Mouse (Mus musculus) regulatory T cell (primary cell): ENCODE measurements around the gene Tekt2.

Experiments used
- in situ Hi-C: fragments of 300-600 bp; cut with MboI, MseI; formaldehyde crosslinking; loops from one replicate; pipeline ENCODE4 v1.15.1; 2025; ENCODE audit warnings: high pct_unique_total_duplicates

Tekt2 gene

GRCm38 (mm10) chr4:126309211-126309921, 16.1 kb downstream of the Tekt2 start:
- in situ Hi-C loops, result loop anchor here (5.0 kb wide), 1 partner anchor 77 kb away; no protein-coding TSS in a partner anchor

- in situ Hi-C loops, result loop anchor here (5.0 kb wide), 1 partner anchor 75 kb away; no protein-coding TSS in a partner anchor
Measured at GRCm38 (mm10) chr4:126306827-126307226, 18.7 kb downstream of the Tekt2 start.

GRCm38 (mm10) chr4:126306058-126306457, 19.4 kb downstream of the Tekt2 start:
- in situ Hi-C loops, result loop anchor here (5.0 kb wide), 1 partner anchor 74 kb away; no protein-coding TSS in a partner anchor

- in situ Hi-C loops, result loop anchor here (5.0 kb wide), 1 partner anchor 73 kb away; no protein-coding TSS in a partner anchor
Measured at GRCm38 (mm10) chr4:126305428-126305827, 20.1 kb downstream of the Tekt2 start.

GRCm38 (mm10) chr4:126303877-126304276, 21.6 kb downstream of the Tekt2 start:
- in situ Hi-C loops, result no loop called here

GRCm38 (mm10) chr4:126301584-126302309, 23.7 kb downstream of the Tekt2 start:
- in situ Hi-C loops, result no loop called here

GRCm38 (mm10) chr4:126300916-126301583, 24.4 kb downstream of the Tekt2 start:
- in situ Hi-C loops, result no loop called here

- in situ Hi-C loops, result no loop called here
Measured at GRCm38 (mm10) chr4:126296617-126297101, 28.8 kb downstream of the Tekt2 start.

- in situ Hi-C loops, result no loop called here
Measured at GRCm38 (mm10) chr4:126295937-126296336, 29.6 kb downstream of the Tekt2 start.

GRCm38 (mm10) chr4:126295152-126295551, 30.3 kb downstream of the Tekt2 start:
- in situ Hi-C loops, result no loop called here

- in situ Hi-C loops, result no loop called here
Measured at GRCm38 (mm10) chr4:126291196-126291595, 34.3 kb downstream of the Tekt2 start.

- in situ Hi-C loops, result no loop called here
Measured at GRCm38 (mm10) chr4:126290314-126290713, 35.2 kb downstream of the Tekt2 start.

GRCm38 (mm10) chr4:126288085-126288666, 37.3 kb downstream of the Tekt2 start:
- in situ Hi-C loops, result no loop called here

- in situ Hi-C loops, result no loop called here
Measured at GRCm38 (mm10) chr4:126287302-126287995, 38.0 kb downstream of the Tekt2 start.

GRCm38 (mm10) chr4:126286492-126286891, 39.0 kb downstream of the Tekt2 start, which contains the start of gene Col8a2:
TSS of gene Col8a2 (plus strand) at chr4:126286793.
- in situ Hi-C loops, result no loop called here

GRCm38 (mm10) chr4:126283582-126283981, 41.9 kb downstream of the Tekt2 start:
- in situ Hi-C loops, result no loop called here

GRCm38 (mm10) chr4:126281706-126282105, 43.8 kb downstream of the Tekt2 start:
- in situ Hi-C loops, result no loop called here

- in situ Hi-C loops, result no loop called here
Measured at GRCm38 (mm10) chr4:126278961-126279360, 46.5 kb downstream of the Tekt2 start.

- in situ Hi-C loops, result no loop called here
Measured at GRCm38 (mm10) chr4:126278565-126278915, 46.9 kb downstream of the Tekt2 start.

- in situ Hi-C loops, result no loop called here
Measured at GRCm38 (mm10) chr4:126277906-126278564, 47.5 kb downstream of the Tekt2 start.
